Mouse (Mus musculus) large intestine, adult 2 months (tissue): ENCODE results near the gene Pcnx4. TPM values are rescaled to one million over a fixed set of nuclear protein-coding genes. Genes with fewer than 3 reads are reported as not detected.
"Not testable (repeated sequence)": the region's sequence is repeated elsewhere in the genome, so short reads cannot be mapped to it uniquely, and the experiment has no call there.

Experiments used
- DNase-seq: peaks from one replicate; pipeline ENCODE4 v3.0.0-alpha.2; 2012; ENCODE audit warnings: low read depth, low spot score
- whole genome bisulfite sequencing: fragments of 180-500 bp; shearing (Covaris S2); methylation state at CpG from one replicate; pipeline ENCODE4 v1.1.7; 2018; 5-methylcytosine and 5-hydroxymethylcytosine counted together
- polyA plus RNA-seq: library from polyadenylated mRNA; depleted of rRNA; stranded (reverse); fragments of >200 nt; gene quantifications from 2 replicates; pipeline ENCODE4 v1.2.3, GENCODE M21; 2012; rRNA removed

Gene Pcnx4
- polyA plus RNA-seq, 1 experiment, result 1.3 TPM

GRCm38 (mm10) chr12:72592991-72593390, 56.8 kb downstream of the Pcnx4 start:
- DNase-seq, result no peak

DNA sequence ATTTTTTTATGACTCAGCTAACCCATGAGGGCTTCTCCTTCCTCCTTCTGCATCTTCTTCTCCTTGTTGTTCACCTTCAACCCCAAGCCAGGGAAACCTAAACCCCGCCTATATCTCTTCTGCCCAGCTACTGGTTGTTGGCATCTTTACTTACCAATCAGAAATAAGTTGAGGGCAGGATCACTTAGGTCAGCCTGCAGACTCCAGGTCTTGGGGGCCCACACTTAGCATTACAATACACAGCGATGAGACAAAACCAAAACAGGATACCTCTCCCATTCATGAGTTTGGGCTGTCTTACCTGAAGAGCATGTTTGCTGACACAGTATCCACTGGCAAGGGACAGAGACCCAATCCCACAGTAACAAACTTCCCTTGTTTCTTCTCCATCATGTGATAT, 57.8 kb downstream of the Pcnx4 start:
- no peak for DNase-seq
- 73% methylated on average over 2 of the region's 2 CpGs for WGBS

DNA sequence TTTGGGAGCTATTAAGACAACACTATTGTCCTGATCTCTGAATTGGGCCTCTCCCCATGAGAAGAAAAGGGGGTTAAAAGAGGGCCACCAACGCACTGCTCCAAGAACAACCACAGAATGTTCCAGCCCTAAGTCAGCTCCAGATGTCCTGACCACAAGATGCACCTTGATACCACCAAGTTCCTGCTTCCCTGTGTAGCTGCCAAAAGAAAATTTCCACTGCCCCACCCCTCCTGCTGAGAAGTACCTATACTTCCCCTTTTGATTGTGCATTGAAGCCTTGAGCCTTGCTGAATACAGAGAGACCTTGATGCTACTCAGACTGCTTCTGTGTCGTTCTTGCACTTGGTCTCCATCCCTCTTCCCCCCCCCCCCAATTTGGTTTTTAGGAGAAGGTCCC, 62.5 kb downstream of the Pcnx4 start:
- not testable (repeated sequence) for DNase-seq
- WGBS, result 83% methylated on average over 2 of the region's 2 CpGs

- 71% methylated on average over 3 of the region's 3 CpGs for WGBS
- DNase-seq, result no peak
These were observed 75.9 kb downstream of the Pcnx4 start for GRCm38 (mm10) chr12:72612053-72612452.

GRCm38 (mm10) chr12:72620856-72621255, 84.7 kb downstream of the Pcnx4 start:
- no peak for DNase-seq
- WGBS, result 89% methylated on average over 7 of the region's 7 CpGs

GRCm38 (mm10) chr12:72621441-72621840, 85.3 kb downstream of the Pcnx4 start:
- no peak for DNase-seq
- 77% methylated on average over 1 of the region's 1 CpGs for WGBS

- no peak for DNase-seq
- WGBS, result 51% methylated on average over 5 of the region's 5 CpGs
These were observed 86.8 kb downstream of the Pcnx4 start for GRCm38 (mm10) chr12:72622853-72623496.

- 88% methylated on average over 7 of the region's 7 CpGs for WGBS
- DNase-seq, result no peak
These were observed 92.6 kb downstream of the Pcnx4 start for GRCm38 (mm10) chr12:72628751-72629150.

Other genes with a start within 250 kb of the Pcnx4 start
- 8.4 and 9.0 TPM in 2 replicates for gene Rtn1, start 127.3 kb upstream of the Pcnx4 start, polyA plus RNA-seq
- gene Lrrc9, start 94.5 kb upstream of the Pcnx4 start, polyA plus RNA-seq, result not detected in 2 replicates
- gene Gm4756, start 113.3 kb downstream of the Pcnx4 start, polyA plus RNA-seq, result not detected in 2 replicates
- 31.1 and 31.6 TPM in 2 replicates for gene Dhrs7, start 128.5 kb downstream of the Pcnx4 start, polyA plus RNA-seq
- gene Ppm1a, start 221.1 kb downstream of the Pcnx4 start, polyA plus RNA-seq, result 50.4 and 68.0 TPM in 2 replicates